Mouse (Mus musculus) urinary bladder, postnatal 10 days (tissue): Measurements from ENCODE around the gene Fkbp15.

ENCODE experiments used
- DNase-seq: peaks from one replicate; pipeline ENCODE4 v3.0.0; 2022; ENCODE audit warnings: low spot score

Gene Fkbp15

GRCm38 (mm10) chr4:62372410-62372809 is 12.1 kb upstream of the Fkbp15 start:
- DNase-seq, result no peak

- DNase-seq, result no peak
Observed at GRCm38 (mm10) chr4:62369091-62369490, 8.7 kb upstream of the Fkbp15 start.

- DNase-seq, result no peak
Observed at GRCm38 (mm10) chr4:62367586-62367985, 7.2 kb upstream of the Fkbp15 start.

GRCm38 (mm10) chr4:62366291-62366690 is 5.9 kb upstream of the Fkbp15 start:
- DNase-seq, result no peak

GRCm38 (mm10) chr4:62364299-62364698 is 4.0 kb upstream of the Fkbp15 start:
- DNase-seq, result no peak

- DNase-seq, result no peak
Observed at GRCm38 (mm10) chr4:62362437-62362836, 2.1 kb upstream of the Fkbp15 start.

GRCm38 (mm10) chr4:62361997-62362396 is 1.6 kb upstream of the Fkbp15 start:
- no peak for DNase-seq

GRCm38 (mm10) chr4:62361571-62361970 is 1.2 kb upstream of the Fkbp15 start:
- DNase-seq, result no peak

- DNase-seq, result no peak
Observed at GRCm38 (mm10) chr4:62360805-62361455, 582 bp upstream of the Fkbp15 start.

GRCm38 (mm10) chr4:62359256-62359775 is 1.0 kb downstream of the Fkbp15 start:
- no peak for DNase-seq

GRCm38 (mm10) chr4:62357631-62358148 is 2.7 kb downstream of the Fkbp15 start:
- no peak for DNase-seq

- DNase-seq, result no peak
Observed at GRCm38 (mm10) chr4:62349371-62349770, 11.0 kb downstream of the Fkbp15 start.

- DNase-seq, result no peak
Observed at GRCm38 (mm10) chr4:62348329-62348705, 12.0 kb downstream of the Fkbp15 start.

GRCm38 (mm10) chr4:62347605-62348328 is 12.6 kb downstream of the Fkbp15 start:
- DNase-seq, result no peak

- DNase-seq, result no peak
Observed at GRCm38 (mm10) chr4:62345827-62346226, 14.5 kb downstream of the Fkbp15 start.

GRCm38 (mm10) chr4:62344000-62344399 is 16.3 kb downstream of the Fkbp15 start:
- no peak for DNase-seq

GRCm38 (mm10) chr4:62338536-62338935 is 21.8 kb downstream of the Fkbp15 start:
- DNase-seq, result no peak

- no peak for DNase-seq
Observed at GRCm38 (mm10) chr4:62331977-62332376, 28.4 kb downstream of the Fkbp15 start.

GRCm38 (mm10) chr4:62328941-62329660 is 31.2 kb downstream of the Fkbp15 start:
- no peak for DNase-seq

GRCm38 (mm10) chr4:62326111-62326510 is 34.2 kb downstream of the Fkbp15 start:
- no peak for DNase-seq

- DNase-seq, result no peak
Observed at GRCm38 (mm10) chr4:62322684-62323083, 37.7 kb downstream of the Fkbp15 start.

- DNase-seq, result no peak
Observed at GRCm38 (mm10) chr4:62318294-62318693, 42.1 kb downstream of the Fkbp15 start.

- DNase-seq, result no peak
Observed at GRCm38 (mm10) chr4:62316456-62316855, 43.9 kb downstream of the Fkbp15 start.
